Mouse (Mus musculus) heart, embryonic 14.5 days (tissue): ENCODE results near the gene Gm47841. TPM values are rescaled to one million over a fixed set of nuclear protein-coding genes. Genes with fewer than 3 reads are reported as not detected.

Experiments
- ATAC-seq: fragments of 200-750 bp; cut with Nextera tagmentation; 2 replicates; pipeline ENCODE4 v1.8.0; 2017; ENCODE audit warnings: low read depth, moderate TSS enrichment; ENCODE audit not compliant: insufficient number of reproducible peaks, insufficient read depth, low FRiP score
- H3K27ac ChIP-seq, 2 experiments: fragments of 200-500 bp in 1 of 2; fragments of 300-500 bp in 1 of 2; sonication (generic) in 1 of 2; replicated peaks in 1 of 2; 2 replicates each; pipeline ENCODE4 v1.5.1; 2012 to 2014; ENCODE audit warnings: low read depth in 2 of 2, low read length in 2 of 2, control low read depth in 1 of 2, mild to moderate bottlenecking in 1 of 2, mixed read lengths in 1 of 2; ENCODE audit not compliant: control insufficient read depth in 1 of 2, insufficient read depth in 1 of 2
- H3K27me3 ChIP-seq: fragments of 300-500 bp; sonication (generic); 2 replicates; pipeline ENCODE4 v1.6.1; 2014; ENCODE audit warnings: mild to moderate bottlenecking, low read length, control low read depth; ENCODE audit not compliant: control insufficient read depth, insufficient read depth
- H3K36me3 ChIP-seq: fragments of 300-500 bp; sonication (generic); 2 replicates; pipeline ENCODE4 v1.6.1; 2014; ENCODE audit warnings: mild to moderate bottlenecking, control low read depth, low read length, mixed read lengths; ENCODE audit not compliant: control insufficient read depth, insufficient read depth
- H3K4me1 ChIP-seq, 2 experiments: fragments of 200-500 bp in 1 of 2; fragments of 300-500 bp in 1 of 2; sonication (generic) in 1 of 2; 2 replicates each; pipeline ENCODE4 v1.6.1; 2012 to 2014; ENCODE audit warnings: low read length in 2 of 2, control low read depth in 1 of 2, mixed read lengths in 1 of 2; ENCODE audit not compliant: control insufficient read depth in 2 of 2, insufficient read depth in 2 of 2
- H3K4me2 ChIP-seq: fragments of 300-500 bp; sonication (generic); 2 replicates; pipeline ENCODE4 v1.6.1; 2014; ENCODE audit warnings: mild to moderate bottlenecking, low read length
- H3K4me3 ChIP-seq, 2 experiments: fragments of 200-500 bp in 1 of 2; fragments of 300-500 bp in 1 of 2; sonication (generic) in 1 of 2; 2 replicates each; pipeline ENCODE4 v1.5.1; 2012 to 2014; ENCODE audit warnings: low read length in 2 of 2, mild to moderate bottlenecking in 2 of 2, control low read depth in 1 of 2, low read depth in 1 of 2, moderate library complexity in 1 of 2; ENCODE audit not compliant: control insufficient read depth in 1 of 2, insufficient read depth in 1 of 2
- H3K9ac ChIP-seq: fragments of 300-500 bp; sonication (generic); 2 replicates; pipeline ENCODE4 v1.6.1; 2014; ENCODE audit warnings: mild to moderate bottlenecking, low read length
- H3K9me3 ChIP-seq: fragments of 300-500 bp; sonication (generic); 2 replicates; pipeline ENCODE4 v1.6.1; 2016; ENCODE audit warnings: low read length, control low read depth; ENCODE audit not compliant: control insufficient read depth
- WGBS: fragments of 180-500 bp; shearing (Covaris S2); extraction: QIAGEN DNeasy Blood & Tissue Kit; methylation state at CpG from one replicate; pipeline ENCODE4 v1.1.7; 2014; 5-methylcytosine and 5-hydroxymethylcytosine counted together
- polyA plus RNA-seq: library from polyadenylated mRNA; unstranded; fragments of >200 nt; fragmentation: Nextera tagmentation; extraction: Ambion mirVana; gene quantifications from 2 replicates; pipeline ENCODE4 v1.2.1, GENCODE M21; 2014

Gm47841 gene
- polyA plus RNA-seq, 1 experiment from 2014 or later, result not detected

DNA sequence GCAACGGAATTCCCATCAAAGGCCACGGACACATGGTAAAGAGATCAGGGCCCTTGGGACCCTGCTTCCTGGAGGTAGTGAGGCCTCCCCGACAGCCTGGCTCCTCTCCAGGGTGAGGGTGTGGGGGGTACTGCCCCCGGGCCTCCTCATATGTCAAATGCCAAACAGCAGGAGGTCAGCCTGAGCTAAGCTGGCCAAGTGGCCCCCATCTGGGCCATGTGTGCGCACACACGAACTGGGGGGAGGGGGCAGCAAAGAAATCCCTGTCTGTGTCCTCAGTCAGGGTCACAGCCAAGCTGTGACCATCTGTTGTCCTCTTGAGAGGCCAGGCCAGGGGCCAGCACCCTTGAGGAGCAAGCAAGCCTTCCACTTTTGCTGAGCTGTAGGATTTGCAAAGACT is 17.9 kb upstream of the Gm47841 start:
- Histone ChIP-seq H3K9ac (no peak overlapping the region), H3K9me3 (no peaks in the 10 kb centered on the region), H3K27me3 (peaks cover 3% of the 10 kb centered on the region; the same call in 1 of the 2 replicates), H3K4me3 (no peak overlapping the region), H3K4me2 (no peak overlapping the region), H3K4me1 (peaks cover 10 to 11% of the 10 kb centered on the region in 2 experiments; a peak in 3 of 4 replicates), H3K36me3 (no peaks in the 10 kb centered on the region), H3K27ac (no peak overlapping the region)
- no peak for ATAC-seq
- 30% methylated on average over 6 of the region's 6 CpGs for WGBS

GRCm38 (mm10) chr15:101060280-101060852 is 13.2 kb upstream of the Gm47841 start:
- no peak overlapping the region for H3K27ac ChIP-seq
- H3K27me3 ChIP-seq, result peaks cover 7% of the 10 kb centered on the region
- H3K4me3 ChIP-seq, result no peak overlapping the region
- WGBS, result 75% methylated on average over 11 of the region's 11 CpGs
- peaks cover 6 to 7% of the 10 kb centered on the region in 2 experiments; a peak in 2 of 4 replicates for H3K4me1 ChIP-seq
- no peaks in the 10 kb centered on the region for H3K9me3 ChIP-seq
- H3K36me3 ChIP-seq, result no peaks in the 10 kb centered on the region
- ATAC-seq, result no peak
- H3K9ac ChIP-seq, result no peak overlapping the region
- H3K4me2 ChIP-seq, result no peak overlapping the region

DNA sequence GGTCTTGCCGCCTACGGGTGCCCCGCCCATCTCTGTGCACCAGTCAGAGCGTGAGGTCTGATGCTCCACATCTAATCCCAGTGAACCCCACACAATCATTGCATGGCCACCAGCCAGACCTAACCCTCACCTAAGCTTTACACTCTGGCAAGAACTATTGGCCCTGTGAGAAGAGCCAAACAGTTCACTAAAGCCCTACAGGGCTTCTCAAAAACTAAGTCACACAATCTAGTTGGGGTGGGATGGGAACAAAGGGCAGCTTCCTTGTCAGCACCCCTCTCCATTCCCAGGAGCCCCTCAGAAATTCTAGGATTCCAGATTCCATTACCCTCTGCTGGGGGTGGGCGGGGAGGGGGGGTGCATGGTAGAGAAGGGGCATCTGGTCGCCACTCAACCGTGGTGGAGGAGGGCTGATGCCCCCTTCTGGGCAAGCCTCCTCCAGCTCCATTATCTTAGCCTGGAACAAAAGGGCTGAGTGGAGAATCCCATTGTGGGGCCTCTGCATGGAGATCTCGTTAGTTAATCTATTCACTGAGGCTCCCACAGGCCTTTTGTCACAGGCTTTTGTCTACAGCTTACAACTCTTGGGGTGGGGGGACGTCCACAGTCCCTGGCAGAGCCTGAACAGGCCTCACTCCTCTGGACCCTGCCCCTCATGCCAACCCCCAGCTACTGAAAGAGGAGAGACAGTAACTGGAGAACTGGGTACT is 12.5 kb upstream of the Gm47841 start:
- Histone ChIP-seq H3K9me3 (no peaks in the 10 kb centered on the region), H3K4me1 (peaks cover 0 to 1% of the 10 kb centered on the region in 2 experiments; a peak in 1 of 4 replicates), H3K27me3 (peaks cover 14% of the 10 kb centered on the region), H3K9ac (no peak overlapping the region), H3K36me3 (no peaks in the 10 kb centered on the region), H3K4me2 (no peak overlapping the region), H3K4me3 (no peak overlapping the region), H3K27ac (no peak overlapping the region)
- 55% methylated on average over 9 of the region's 9 CpGs for WGBS
- no peak for ATAC-seq

- Histone ChIP-seq H3K4me3 (no peak overlapping the region), H3K27me3 (peaks cover 48% of the 10 kb centered on the region), H3K36me3 (no peaks in the 10 kb centered on the region), H3K4me1 (peaks cover 0 to 10% of the 10 kb centered on the region in 2 experiments; a peak in 2 of 4 replicates), H3K4me2 (no peak overlapping the region), H3K9ac (no peak overlapping the region), H3K27ac (no peak overlapping the region), H3K9me3 (no peaks in the 10 kb centered on the region)
- 48% methylated on average over 10 of the region's 10 CpGs for WGBS
- no peak; the same call in 1 of the 2 replicates for ATAC-seq
Observed at GRCm38 (mm10) chr15:101056225-101056624, 9.0 kb upstream of the Gm47841 start.

- Histone ChIP-seq H3K4me3 (no peak overlapping the region), H3K9ac (no peak overlapping the region), H3K4me2 (no peak overlapping the region), H3K4me1 (peaks cover 0 to 10% of the 10 kb centered on the region in 2 experiments; a peak in 2 of 4 replicates), H3K27ac (no peak overlapping the region), H3K27me3 (peaks cover 65% of the 10 kb centered on the region), H3K36me3 (0 out of 2 replicates have a peak, but pooled peaks cover 2% of the 10 kb centered on the region), H3K9me3 (no peaks in the 10 kb centered on the region)
- ATAC-seq, result no peak
- WGBS, result 73% methylated on average over 10 of the region's 10 CpGs
Observed at GRCm38 (mm10) chr15:101054541-101054940, 7.3 kb upstream of the Gm47841 start.

DNA sequence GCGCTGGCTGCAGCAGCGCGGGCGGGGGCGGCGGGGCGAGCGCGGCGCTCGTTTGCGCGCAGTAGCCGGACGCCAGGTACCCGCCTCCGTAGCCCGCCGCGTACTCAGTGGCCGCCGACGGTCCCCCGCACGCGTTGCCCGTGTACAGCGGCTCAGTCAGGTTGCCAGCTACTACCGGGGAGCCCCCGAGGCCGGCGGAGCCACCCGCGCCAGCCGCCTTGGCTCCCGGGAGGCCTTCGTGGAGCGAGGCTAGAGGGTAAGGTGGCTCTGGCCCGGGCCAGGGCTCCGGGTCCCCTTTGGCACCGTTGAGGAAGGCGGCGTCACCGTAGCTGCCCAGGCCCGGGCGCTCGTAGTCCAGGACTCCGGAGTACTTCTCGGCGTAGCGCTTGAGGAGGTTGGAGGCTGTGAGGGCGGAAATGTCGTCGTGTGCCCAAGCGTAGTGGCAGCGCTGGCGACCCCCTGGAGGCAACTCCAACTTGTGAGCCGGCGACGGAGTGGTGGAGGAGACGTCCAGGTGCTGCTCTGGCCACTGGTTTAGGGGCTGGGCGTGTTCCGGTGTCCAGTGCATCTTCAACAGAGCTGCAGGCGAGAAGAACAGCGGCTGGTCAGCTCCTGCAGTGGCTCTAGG is 6.7 kb upstream of the Gm47841 start:
- Histone ChIP-seq H3K36me3 (0 out of 2 replicates have a peak, but pooled peaks cover 2% of the 10 kb centered on the region), H3K9me3 (no peaks in the 10 kb centered on the region), H3K27me3 (peaks cover 71% of the 10 kb centered on the region), H3K4me2 (peak overlapping the region; percentile 69), H3K9ac (peak overlapping the region; percentile 41; the same call in 1 of the 2 replicates), H3K27ac (no peak overlapping the region), H3K4me3 (peak overlapping the region; percentile 39 to 41), H3K4me1 (peaks cover 0 to 10% of the 10 kb centered on the region in 2 experiments; a peak in 2 of 4 replicates)
- WGBS, result 17% methylated on average over 51 of the region's 65 CpGs
- ATAC-seq, result no peak

DNA sequence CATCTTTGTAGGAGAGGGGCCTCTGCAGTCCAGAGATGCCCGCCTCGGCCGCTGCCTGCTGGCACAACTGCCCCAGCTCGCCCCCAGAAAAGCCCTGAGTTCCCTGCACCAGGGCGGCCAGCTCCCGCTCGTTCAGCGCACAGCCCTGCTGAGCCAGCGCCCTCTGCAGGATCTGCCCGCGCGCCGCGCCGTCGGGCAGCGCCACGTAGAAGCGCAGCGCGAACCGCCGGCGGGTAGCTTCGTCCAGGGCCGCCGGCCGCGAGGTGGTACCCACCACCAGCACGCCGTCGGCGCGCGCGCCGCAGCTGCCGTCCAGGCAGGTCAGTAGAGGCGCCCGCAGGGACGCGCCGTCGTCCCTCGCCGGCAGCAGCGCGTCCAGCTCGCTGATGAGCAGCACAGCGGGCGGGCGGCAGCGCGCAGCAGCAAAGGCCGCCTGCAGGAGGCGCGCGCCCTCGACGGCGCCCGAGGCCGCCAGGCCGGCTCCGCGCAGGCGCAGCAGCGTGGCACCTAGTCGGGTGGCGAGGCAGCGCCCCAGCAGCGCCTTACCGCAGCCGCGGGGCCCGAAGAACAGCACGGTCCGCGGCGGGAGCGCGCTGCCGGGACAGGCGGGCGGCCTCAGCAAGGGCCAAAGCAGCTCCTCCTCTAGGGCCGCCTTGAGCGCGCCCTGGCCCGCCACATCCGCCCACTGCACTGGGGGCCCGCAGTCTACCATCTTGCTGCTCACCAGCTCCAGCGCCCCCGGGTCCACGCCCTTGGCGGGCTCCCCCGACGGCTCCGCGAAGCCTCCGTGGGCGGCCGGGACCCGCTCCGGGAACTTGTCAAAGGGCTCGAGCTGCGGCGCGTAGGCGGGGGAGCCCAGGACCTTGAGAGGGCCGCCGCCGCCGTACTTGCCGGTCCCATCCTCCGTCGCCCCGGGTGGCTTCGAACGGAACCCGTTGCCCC is 5.6 kb upstream of the Gm47841 start:
- Histone ChIP-seq H3K9me3 (no peaks in the 10 kb centered on the region), H3K27ac (no peak overlapping the region), H3K4me1 (peaks cover 0 to 10% of the 10 kb centered on the region in 2 experiments; a peak in 2 of 4 replicates), H3K27me3 (peaks cover 82% of the 10 kb centered on the region), H3K36me3 (0 out of 2 replicates have a peak, but pooled peaks cover 2% of the 10 kb centered on the region), H3K9ac (peak overlapping the region; percentile 41; the same call in 1 of the 2 replicates), H3K4me2 (peak overlapping the region; percentile 69), H3K4me3 (peak overlapping the region; percentile 39 to 41)
- 20% methylated on average over 104 of the region's 120 CpGs for WGBS
- no peak for ATAC-seq
